Mouse (Mus musculus): ENCODE data around the gene Pspc1. TPM values are rescaled to one million over a fixed set of nuclear protein-coding genes. Genes with fewer than 3 reads are reported as not detected.
"Not testable (repeated sequence)": the region's sequence is repeated elsewhere in the genome, so short reads cannot be mapped to it uniquely, and the experiment has no call there.

The Pspc1 gene
- 15.5 and 19.7 TPM in 2 replicates for polyA plus RNA-seq (2012; ENCODE audit: insufficient read depth, insufficient read length, missing spikeins)

GRCm38 (mm10) chr14:56778200-56778932, at the start of gene Pspc1:
Gene Pspc1, minus strand, starts transcription at chr14:56778316.
- Histone ChIP-seq H3K4me3 (ENCODE audit: insufficient read depth, low read length) (peak within 1 kb of the TSS; percentile 97), H3K27ac (ENCODE audit: insufficient read depth, low read depth, low read length) (peak within 1 kb of the TSS; percentile 89), H3K4me1 (ENCODE audit: control insufficient read depth, insufficient read depth, low read length) (peaks cover 13% of the 10 kb centered on the region)
- TF ChIP-seq CTCF (IDR thresholded peaks at IDR 0.05; ENCODE audit: low read depth, low read length) (no peak), POLR2A (IDR thresholded peaks at IDR 0.05; ENCODE audit: borderline replicate concordance, low read depth, low read length) (no peak)

- Histone ChIP-seq H3K4me1 (ENCODE audit: control insufficient read depth, insufficient read depth, low read length) (no peaks in the 10 kb centered on the region; the same call in 1 of the 2 replicates), H3K4me3 (ENCODE audit: insufficient read depth, low read length) (no peak overlapping the region), H3K27ac (ENCODE audit: insufficient read depth, low read depth, low read length) (no peak overlapping the region)
- TF ChIP-seq POLR2A (IDR thresholded peaks at IDR 0.05; ENCODE audit: borderline replicate concordance, low read depth, low read length) (no peak), CTCF (IDR thresholded peaks at IDR 0.05; ENCODE audit: low read depth, low read length) (no peak)
These were observed 46.4 kb upstream of the Pspc1 start for GRCm38 (mm10) chr14:56824562-56824961.

- H3K4me1 ChIP-seq (ENCODE audit: control insufficient read depth, insufficient read depth, low read length), result peaks cover 13% of the 10 kb centered on the region
- TF ChIP-seq CTCF (IDR thresholded peaks at IDR 0.05; ENCODE audit: low read depth, low read length) (no peak), POLR2A (IDR thresholded peaks at IDR 0.05; ENCODE audit: borderline replicate concordance, low read depth, low read length) (no peak)
- H3K27ac ChIP-seq (ENCODE audit: insufficient read depth, low read depth, low read length), result no peak overlapping the region
- H3K4me3 ChIP-seq (ENCODE audit: insufficient read depth, low read length), result no peak overlapping the region
These were observed 39.5 kb upstream of the Pspc1 start for GRCm38 (mm10) chr14:56817616-56818015.

GRCm38 (mm10) chr14:56817131-56817530, 39.0 kb upstream of the Pspc1 start:
- H3K4me1 ChIP-seq (ENCODE audit: control insufficient read depth, insufficient read depth, low read length), result peaks cover 13% of the 10 kb centered on the region
- H3K27ac ChIP-seq (ENCODE audit: insufficient read depth, low read depth, low read length), result no peak overlapping the region
- no peak for TF ChIP-seq CTCF (IDR thresholded peaks at IDR 0.05; ENCODE audit: low read depth, low read length)
- no peak for TF ChIP-seq POLR2A (IDR thresholded peaks at IDR 0.05; ENCODE audit: borderline replicate concordance, low read depth, low read length)
- H3K4me3 ChIP-seq (ENCODE audit: insufficient read depth, low read length), result no peak overlapping the region

GRCm38 (mm10) chr14:56816541-56816940, 38.4 kb upstream of the Pspc1 start:
- no peak for TF ChIP-seq CTCF (IDR thresholded peaks at IDR 0.05; ENCODE audit: low read depth, low read length)
- Histone ChIP-seq H3K4me3 (ENCODE audit: insufficient read depth, low read length) (no peak overlapping the region), H3K27ac (ENCODE audit: insufficient read depth, low read depth, low read length) (no peak overlapping the region), H3K4me1 (ENCODE audit: control insufficient read depth, insufficient read depth, low read length) (peaks cover 13% of the 10 kb centered on the region)

GRCm38 (mm10) chr14:56812520-56813036, 34.5 kb upstream of the Pspc1 start:
- no peak for TF ChIP-seq POLR2A (IDR thresholded peaks at IDR 0.05; ENCODE audit: borderline replicate concordance, low read depth, low read length)
- no peak for TF ChIP-seq CTCF (IDR thresholded peaks at IDR 0.05; ENCODE audit: low read depth, low read length)
- peaks cover 13% of the 10 kb centered on the region for H3K4me1 ChIP-seq (ENCODE audit: control insufficient read depth, insufficient read depth, low read length)
- H3K27ac ChIP-seq (ENCODE audit: insufficient read depth, low read depth, low read length), result peak overlapping the region; percentile 96
- H3K4me3 ChIP-seq (ENCODE audit: insufficient read depth, low read length), result peak overlapping the region; percentile 93

GRCm38 (mm10) chr14:56811701-56812339, 33.7 kb upstream of the Pspc1 start, which contains the start of gene Zmym5:
Gene Zmym5, minus strand, starts transcription at chr14:56811716.
- Histone ChIP-seq H3K4me3 (ENCODE audit: insufficient read depth, low read length) (peak within 1 kb of the TSS; percentile 93), H3K27ac (ENCODE audit: insufficient read depth, low read depth, low read length) (peak within 1 kb of the TSS; percentile 96)
- not testable (repeated sequence) for H3K4me1 ChIP-seq (ENCODE audit: control insufficient read depth, insufficient read depth, low read length)

GRCm38 (mm10) chr14:56810781-56811690, 32.9 kb upstream of the Pspc1 start:
- H3K4me3 ChIP-seq (ENCODE audit: insufficient read depth, low read length), result peak overlapping the region; percentile 76
- not testable (repeated sequence) for H3K4me1 ChIP-seq (ENCODE audit: control insufficient read depth, insufficient read depth, low read length)
- H3K27ac ChIP-seq (ENCODE audit: insufficient read depth, low read depth, low read length), result peak overlapping the region; percentile 62

- Histone ChIP-seq H3K4me1 (ENCODE audit: control insufficient read depth, insufficient read depth, low read length) (no peaks in the 10 kb centered on the region), H3K27ac (ENCODE audit: insufficient read depth, low read depth, low read length) (no peak overlapping the region), H3K4me3 (ENCODE audit: insufficient read depth, low read length) (no peak overlapping the region)
- TF ChIP-seq POLR2A (IDR thresholded peaks at IDR 0.05; ENCODE audit: borderline replicate concordance, low read depth, low read length), result no peak
- no peak for TF ChIP-seq CTCF (IDR thresholded peaks at IDR 0.05; ENCODE audit: low read depth, low read length)
These were observed 15.1 kb upstream of the Pspc1 start for GRCm38 (mm10) chr14:56793243-56793642.

Data from bone marrow macrophage, adult 2 months (primary cell).